Mouse (Mus musculus): ENCODE measurements around the gene Taf10.

Taf10 gene

GRCm38 (mm10) chr7:105743926-105744590 is at the start of gene Taf10:
Gene Taf10, minus strand, starts transcription at chr7:105744361.
- peak; percentile 82 for DNase-seq

- DNase-seq: no peak
These were observed 49.5 kb upstream of the Taf10 start for GRCm38 (mm10) chr7:105793701-105794100.

GRCm38 (mm10) chr7:105791147-105791546 is 47.0 kb upstream of the Taf10 start:
- no peak for DNase-seq

GRCm38 (mm10) chr7:105787285-105788140 is 43.4 kb upstream of the Taf10 start, which contains the start of gene Dchs1:
Gene Dchs1, minus strand, starts transcription at chr7:105787654.
- peak; percentile 72 for DNase-seq

- DNase-seq: peak; percentile 57
These were observed 42.5 kb upstream of the Taf10 start for GRCm38 (mm10) chr7:105786506-105787284.

GRCm38 (mm10) chr7:105784556-105784955 is 40.4 kb upstream of the Taf10 start:
- DNase-seq: no peak

- no peak for DNase-seq
These were observed 39.7 kb upstream of the Taf10 start for GRCm38 (mm10) chr7:105783861-105784260.

- DNase-seq: no peak
These were observed 34.5 kb upstream of the Taf10 start for GRCm38 (mm10) chr7:105778553-105779265.

- DNase-seq: no peak
These were observed 33.8 kb upstream of the Taf10 start for GRCm38 (mm10) chr7:105777797-105778552.

GRCm38 (mm10) chr7:105777316-105777715 is 33.2 kb upstream of the Taf10 start:
- DNase-seq: no peak

- DNase-seq: no peak
These were observed 31.9 kb upstream of the Taf10 start for GRCm38 (mm10) chr7:105776026-105776425.

GRCm38 (mm10) chr7:105774661-105775060 is 30.5 kb upstream of the Taf10 start:
- DNase-seq: no peak

GRCm38 (mm10) chr7:105773041-105773440 is 28.9 kb upstream of the Taf10 start:
- no peak for DNase-seq

GRCm38 (mm10) chr7:105772331-105772730 is 28.2 kb upstream of the Taf10 start:
- DNase-seq: no peak

GRCm38 (mm10) chr7:105769959-105770358 is 25.8 kb upstream of the Taf10 start:
- DNase-seq: no peak

- no peak for DNase-seq
These were observed 23.6 kb upstream of the Taf10 start for GRCm38 (mm10) chr7:105767729-105768165.

- DNase-seq: no peak
These were observed 20.2 kb upstream of the Taf10 start for GRCm38 (mm10) chr7:105764331-105764730.

GRCm38 (mm10) chr7:105762517-105763270 is 18.5 kb upstream of the Taf10 start:
- DNase-seq: no peak

GRCm38 (mm10) chr7:105761813-105762484 is 17.8 kb upstream of the Taf10 start:
- DNase-seq: no peak

- DNase-seq: no peak
These were observed 9.1 kb upstream of the Taf10 start for GRCm38 (mm10) chr7:105753281-105753680.

Data from right cerebral cortex, postnatal 4 days (tissue).